Mouse (Mus musculus) T-helper 1 cell (primary cell): ENCODE data around the gene Zfp507.

Experiments
- in situ Hi-C: fragments of 300-600 bp; cut with MboI, MseI; formaldehyde crosslinking; loops from one replicate; pipeline ENCODE4 v1.15.1; 2025; ENCODE audit warnings: high pct_unique_total_duplicates

The Zfp507 gene

GRCm38 (mm10) chr7:35802906-35803595 lies at the start of gene Zfp507:
Zfp507 (minus strand) TSS chr7:35803003.
- in situ Hi-C loops: no loop called here

GRCm38 (mm10) chr7:35850426-35850825 lies 47.6 kb upstream of the Zfp507 start:
- in situ Hi-C loops: no loop called here

- in situ Hi-C loops: no loop called here
These were observed 45.7 kb upstream of the Zfp507 start for GRCm38 (mm10) chr7:35848526-35848925.

- in situ Hi-C loops: no loop called here
These were observed 37.7 kb upstream of the Zfp507 start for GRCm38 (mm10) chr7:35840504-35840903.

- in situ Hi-C loops: no loop called here
These were observed 34.0 kb upstream of the Zfp507 start for GRCm38 (mm10) chr7:35836851-35837250.

GRCm38 (mm10) chr7:35836415-35836814 lies 33.6 kb upstream of the Zfp507 start:
- in situ Hi-C loops: no loop called here

GRCm38 (mm10) chr7:35830119-35830518 lies 27.3 kb upstream of the Zfp507 start:
- in situ Hi-C loops: no loop called here

GRCm38 (mm10) chr7:35823906-35824305 lies 21.1 kb upstream of the Zfp507 start:
- in situ Hi-C loops: no loop called here

GRCm38 (mm10) chr7:35822320-35822719 lies 19.5 kb upstream of the Zfp507 start:
- in situ Hi-C loops: no loop called here

- in situ Hi-C loops: no loop called here
These were observed 18.6 kb upstream of the Zfp507 start for GRCm38 (mm10) chr7:35821357-35821756.

GRCm38 (mm10) chr7:35819486-35819885 lies 16.7 kb upstream of the Zfp507 start:
- in situ Hi-C loops: no loop called here

GRCm38 (mm10) chr7:35814759-35815551 lies 12.2 kb upstream of the Zfp507 start:
- in situ Hi-C loops: no loop called here

GRCm38 (mm10) chr7:35813306-35813705 lies 10.5 kb upstream of the Zfp507 start:
- in situ Hi-C loops: no loop called here

- in situ Hi-C loops: no loop called here
These were observed 7.9 kb upstream of the Zfp507 start for GRCm38 (mm10) chr7:35810736-35811135.

GRCm38 (mm10) chr7:35804206-35804605 lies 1.4 kb upstream of the Zfp507 start:
- in situ Hi-C loops: no loop called here

- in situ Hi-C loops: no loop called here
These were observed 450 bp downstream of the Zfp507 start for GRCm38 (mm10) chr7:35802201-35802905.

- in situ Hi-C loops: loop anchor here (25.0 kb wide), 1 partner anchor 1609 kb away; the partner anchor contains the start of gene Pdcd2l
These were observed 6.7 kb downstream of the Zfp507 start for GRCm38 (mm10) chr7:35796123-35796522.

- in situ Hi-C loops: loop anchor here (25.0 kb wide), 1 partner anchor 1607 kb away; the partner anchor contains the start of gene Pdcd2l
These were observed 8.6 kb downstream of the Zfp507 start for GRCm38 (mm10) chr7:35794145-35794664.

GRCm38 (mm10) chr7:35792150-35792848 lies 10.5 kb downstream of the Zfp507 start:
- in situ Hi-C loops: loop anchor here (25.0 kb wide), 1 partner anchor 1605 kb away; the partner anchor contains the start of gene Pdcd2l

GRCm38 (mm10) chr7:35790926-35791325 lies 11.9 kb downstream of the Zfp507 start:
- in situ Hi-C loops: loop anchor here (25.0 kb wide), 1 partner anchor 1604 kb away; the partner anchor contains the start of gene Pdcd2l

- in situ Hi-C loops: loop anchor here (25.0 kb wide), 1 partner anchor 1603 kb away; the partner anchor contains the start of gene Pdcd2l
These were observed 12.6 kb downstream of the Zfp507 start for GRCm38 (mm10) chr7:35790201-35790600.
